28 mouse cellular contexts compared by ENCODE assay signal in the genomic region with DNA sequence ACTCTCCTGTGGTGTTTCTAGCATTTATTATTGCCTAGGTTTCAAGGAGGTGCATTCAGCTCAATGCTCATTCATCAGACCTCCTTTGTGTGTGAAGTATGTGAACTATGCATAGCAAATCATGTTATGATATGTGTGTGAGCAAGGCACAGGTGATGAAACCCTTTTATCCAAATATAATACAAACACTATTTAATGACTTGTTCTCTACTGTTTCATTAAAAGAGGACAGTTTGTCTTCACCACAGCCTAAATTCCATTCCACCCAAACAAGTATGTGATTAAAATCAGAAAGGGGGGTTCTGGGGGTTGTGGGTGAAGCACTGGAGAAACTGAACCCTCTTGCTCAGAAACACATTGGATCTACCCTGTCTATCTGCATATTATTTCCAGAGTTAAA.
"Had no signal": no experiment of that assay in that cellular context is flagged by ENCODE, and none has a peak within 500 bp of the region (broad histone marks: within the 10 kb centered on the region; RNA-seq: fewer than 3 reads in every experiment).

No protein-coding gene starts in this region.

- DNase-seq: left cerebral cortex, postnatal 4 days; liver; liver, embryonic 13.5 days; liver, postnatal 0 days; lung, adult 18-20 months; lung, adult 2 months; lung, embryonic 14.5 days; lung, postnatal 10 days; lung, postnatal 14 days; lung, postnatal 36 days; lung, postnatal 4 days; midbrain, embryonic 14.5 days had no signal

- H3K4me3 ChIP-seq: limb, embryonic 10.5 days; limb, embryonic 12.5 days; limb, embryonic 13.5 days; limb, embryonic 15.5 days; liver, embryonic 12.5 days; liver, embryonic 13.5 days; liver, embryonic 15.5 days; lung, embryonic 15.5 days; megakaryocyte, embryonic 14.5 days; midbrain, embryonic 10.5 days; midbrain, embryonic 12.5 days; midbrain, embryonic 13.5 days; midbrain, embryonic 15.5 days; myocyte; neural tube, embryonic 12.5 days had no signal

- H3K27ac ChIP-seq: limb, embryonic 10.5 days; limb, embryonic 12.5 days; limb, embryonic 13.5 days; limb, embryonic 15.5 days; liver, embryonic 12.5 days; liver, embryonic 13.5 days; liver, embryonic 14.5 days; liver, embryonic 15.5 days; lung, embryonic 15.5 days; macrophage; midbrain, embryonic 10.5 days; midbrain, embryonic 12.5 days; midbrain, embryonic 13.5 days; midbrain, embryonic 15.5 days; neural tube, embryonic 12.5 days had no signal
